Mouse (Mus musculus): Measurements from ENCODE around the gene Plin5. TPM values are rescaled to one million over a fixed set of nuclear protein-coding genes. Genes with fewer than 3 reads are reported as not detected.

Plin5 gene
- total and polyA plus RNA-seq, 3 experiments = not detected

- Histone ChIP-seq H3K27ac (ENCODE audit: control insufficient read depth, low read depth, low read length) (no peak overlapping the region), H3K9me3 (replicated peaks; ENCODE audit: insufficient read depth, low read length) (no peaks in the 10 kb centered on the region), H3K4me3 (ENCODE audit: control insufficient read depth in 1 of 2, insufficient read depth in 1 of 2, low read depth in 2 of 2, low read length in 2 of 2) (no peak overlapping the region), H3K79me2 (ENCODE audit: control insufficient read depth, insufficient read depth, low read length, poor library complexity) (no peaks in the 10 kb centered on the region), H3K9ac (ENCODE audit: control insufficient read depth, low read depth, low read length, poor library complexity, severe bottlenecking) (no peak overlapping the region), H3K4me1 (ENCODE audit: control insufficient read depth in 1 of 2, insufficient read depth in 2 of 2, low read length in 2 of 2) (no peaks in the 10 kb centered on the region), H3K27me3 (ENCODE audit: control insufficient read depth in 1 of 2, insufficient read depth in 2 of 2, low read length in 2 of 2) (no peaks in the 10 kb centered on the region), H3K36me3 (ENCODE audit: control insufficient read depth in 1 of 2, insufficient read depth in 2 of 2, low read length in 2 of 2) (peaks cover 0 to 3% of the 10 kb centered on the region in 2 experiments; a peak in 2 of 4 replicates)
- no peak for DNase-seq (ENCODE audit: low read depth, low spot score)
- TF ChIP-seq ZKSCAN1 (IDR thresholded peaks at IDR 0.05; ENCODE audit: low read depth, low read length) (no peak; the same call in 1 of the 2 replicates), ZNF384 (IDR thresholded peaks at IDR 0.05; ENCODE audit: low read depth, low read length) (peak; percentile 96)
Measured at GRCm38 (mm10) chr17:56092312-56092711, 25.1 kb downstream of the Plin5 start.

DNA sequence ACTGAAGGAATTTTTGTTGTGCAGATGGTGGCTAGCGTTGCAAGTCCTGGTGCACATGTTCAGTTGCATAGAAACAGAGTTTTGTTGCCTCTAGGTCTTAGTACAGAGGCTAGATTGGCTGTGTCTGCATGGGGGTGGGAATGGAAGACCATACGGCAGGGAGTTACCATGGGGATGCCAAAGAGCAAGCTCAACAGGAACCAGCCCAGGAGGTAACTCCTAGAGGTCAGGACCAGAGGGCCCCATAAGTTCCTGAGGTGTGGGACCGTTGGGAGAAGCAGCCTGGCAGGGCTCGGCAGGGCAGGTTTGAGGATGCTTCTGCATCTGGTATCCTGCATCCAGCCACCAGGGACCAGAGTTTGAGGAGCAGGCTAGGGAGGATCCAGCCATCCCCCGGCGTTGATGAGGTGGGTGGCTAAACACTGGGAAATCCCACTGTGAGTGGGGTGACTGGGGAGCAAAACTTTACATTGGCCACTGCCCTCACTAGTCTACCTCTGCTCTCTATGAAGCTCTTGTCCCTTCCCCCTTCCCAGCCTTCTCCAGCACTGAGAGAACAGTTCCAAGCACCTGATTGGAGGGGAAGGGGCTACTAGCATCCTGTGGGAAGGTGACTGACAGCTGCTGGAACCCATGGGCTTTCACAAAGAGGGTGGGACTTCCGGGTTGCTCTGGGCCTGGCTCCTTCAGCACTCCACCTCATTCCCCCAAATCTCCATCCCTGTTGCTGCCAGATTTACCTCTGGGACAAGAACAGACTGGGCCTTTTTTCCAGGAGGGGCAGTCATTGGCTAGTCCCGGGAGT is 36.4 kb downstream of the Plin5 start:
- TF ChIP-seq ELF1 (IDR thresholded peaks at IDR 0.05; ENCODE audit: low read depth, low read length) (peak; percentile 35; the same call in 1 of the 2 replicates), MAX (IDR thresholded peaks at IDR 0.05; ENCODE audit: low read length) (no peak), HCFC1 (IDR thresholded peaks at IDR 0.05; ENCODE audit: low read depth, low read length) (0 out of 2 replicates have a peak, but pooled peaks have one; percentile 48)

GRCm38 (mm10) chr17:56079921-56080320 is 37.5 kb downstream of the Plin5 start:
- Histone ChIP-seq H3K9ac (ENCODE audit: control insufficient read depth, low read depth, low read length, poor library complexity, severe bottlenecking) (peak overlapping the region; percentile 82), H3K9me3 (replicated peaks; ENCODE audit: insufficient read depth, low read length) (no peaks in the 10 kb centered on the region), H3K27ac (ENCODE audit: control insufficient read depth, low read depth, low read length) (no peak overlapping the region), H3K27me3 (ENCODE audit: control insufficient read depth in 1 of 2, insufficient read depth in 2 of 2, low read length in 2 of 2) (no peaks in the 10 kb centered on the region), H3K79me2 (ENCODE audit: control insufficient read depth, insufficient read depth, low read length, poor library complexity) (peaks cover 17% of the 10 kb centered on the region), H3K36me3 (ENCODE audit: control insufficient read depth in 1 of 2, insufficient read depth in 2 of 2, low read length in 2 of 2) (peaks cover 0 to 10% of the 10 kb centered on the region in 2 experiments; a peak in 2 of 4 replicates), H3K4me1 (ENCODE audit: control insufficient read depth in 1 of 2, insufficient read depth in 2 of 2, low read length in 2 of 2) (peaks cover 0 to 19% of the 10 kb centered on the region in 2 experiments; a peak in 3 of 4 replicates), H3K4me3 (ENCODE audit: control insufficient read depth in 1 of 2, insufficient read depth in 1 of 2, low read depth in 2 of 2, low read length in 2 of 2) (peak overlapping the region; percentile 63 to 98)
- no peak for DNase-seq (ENCODE audit: low read depth, low spot score)
- no peak for TF ChIP-seq SMC3 (IDR thresholded peaks at IDR 0.05; ENCODE audit: low read depth, low read length)
- no peak for TF ChIP-seq MYB (IDR thresholded peaks at IDR 0.05; ENCODE audit: low read depth, low read length)
- TF ChIP-seq MXI1 (IDR thresholded peaks at IDR 0.05; ENCODE audit: low read depth, low read length) = peak; percentile 59

More for the DNA sequence above, 36.4 kb downstream of the Plin5 start:
- peak; percentile 65 for DNase-seq (ENCODE audit: low read depth, low spot score)
- peaks cover 17% of the 10 kb centered on the region for H3K79me2 ChIP-seq (ENCODE audit: control insufficient read depth, insufficient read depth, low read length, poor library complexity)
- H3K36me3 ChIP-seq (ENCODE audit: control insufficient read depth in 1 of 2, insufficient read depth in 2 of 2, low read length in 2 of 2) = peaks cover 0 to 8% of the 10 kb centered on the region in 2 experiments; a peak in 2 of 4 replicates
- H3K27me3 ChIP-seq (ENCODE audit: control insufficient read depth in 1 of 2, insufficient read depth in 2 of 2, low read length in 2 of 2) = no peaks in the 10 kb centered on the region
- peak overlapping the region; percentile 82 for H3K9ac ChIP-seq (ENCODE audit: control insufficient read depth, low read depth, low read length, poor library complexity, severe bottlenecking)
- H3K4me1 ChIP-seq (ENCODE audit: control insufficient read depth in 1 of 2, insufficient read depth in 2 of 2, low read length in 2 of 2) = peaks cover 0 to 13% of the 10 kb centered on the region in 2 experiments; a peak in 3 of 4 replicates
- H3K4me3 ChIP-seq (ENCODE audit: control insufficient read depth in 1 of 2, insufficient read depth in 1 of 2, low read depth in 2 of 2, low read length in 2 of 2) = peak overlapping the region; percentile 63 to 98; a peak in 3 of 4 replicates
- H3K9me3 ChIP-seq (replicated peaks; ENCODE audit: insufficient read depth, low read length) = no peaks in the 10 kb centered on the region
- H3K27ac ChIP-seq (ENCODE audit: control insufficient read depth, low read depth, low read length) = no peak overlapping the region
